Mouse (Mus musculus) mature B cell (primary cell): ENCODE results near the gene Dip2b.
"Not testable (repeated sequence)": the region's sequence is repeated elsewhere in the genome, so short reads cannot be mapped to it uniquely, and the experiment has no call there.

Source experiments
- in situ Hi-C: fragments of 300-500 bp; cut with MboI; formaldehyde crosslinking; loops from 2 replicates; pipeline ENCODE4 v1.14.3; 2019

Gene Dip2b

DNA sequence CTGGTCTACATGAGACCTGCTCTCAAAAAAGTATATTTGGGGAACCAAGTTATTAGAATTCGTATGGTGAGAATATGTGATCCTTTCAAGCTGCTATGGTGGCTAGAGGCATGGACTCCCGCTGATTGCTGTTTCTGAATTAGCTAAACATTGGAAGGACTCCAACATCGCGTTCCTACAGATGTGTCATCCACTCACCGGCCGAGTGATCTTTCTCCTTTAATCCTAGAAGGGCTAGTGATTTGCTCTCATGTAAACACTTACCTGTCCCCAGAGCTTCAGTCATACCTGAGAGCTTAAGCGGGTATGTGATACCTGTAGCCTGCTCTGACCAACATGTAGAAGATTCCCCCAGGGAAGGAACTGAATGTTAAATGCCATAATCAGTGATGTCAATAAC is 182.5 kb downstream of the Dip2b start:
- in situ Hi-C loops, result no loop called here

DNA sequence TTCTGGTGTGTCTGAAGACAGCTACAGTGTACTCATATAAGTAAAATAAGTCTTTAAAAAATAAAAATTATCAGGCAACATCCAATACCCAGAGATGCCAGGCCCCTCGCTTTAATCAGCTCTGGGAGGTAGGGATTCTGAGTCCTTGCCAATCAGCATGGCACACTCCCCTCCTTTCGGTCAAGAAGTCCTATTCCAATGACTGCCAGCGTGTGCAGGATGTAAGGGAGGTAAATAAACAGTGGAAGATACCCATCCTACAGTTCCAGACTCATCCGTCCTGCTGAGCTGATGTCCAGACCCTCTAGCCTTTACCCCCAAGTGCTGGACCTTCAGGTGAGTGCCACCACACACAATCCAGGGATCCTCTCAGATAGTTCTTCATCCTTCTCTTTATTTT is 186.9 kb downstream of the Dip2b start:
- in situ Hi-C loops, result no loop called here

DNA sequence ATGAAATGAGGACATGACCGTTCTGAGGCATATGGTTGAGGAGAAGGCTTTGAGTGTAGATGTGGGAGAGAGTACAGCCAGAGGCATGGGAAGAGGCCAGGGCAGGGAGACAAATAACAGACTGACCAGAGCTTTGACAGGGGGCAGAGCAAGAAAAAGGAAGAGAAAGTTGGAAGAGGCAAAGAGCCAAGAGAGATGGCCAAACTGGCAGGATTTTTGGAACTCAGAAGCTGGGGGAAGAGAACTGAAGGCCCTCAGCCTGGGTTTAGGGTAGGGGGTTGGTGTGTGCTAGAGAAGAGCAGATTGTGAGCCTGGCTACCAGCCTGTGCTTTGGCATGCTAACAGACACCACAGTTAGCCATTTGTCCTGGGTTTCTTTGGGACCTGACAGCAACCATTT is 187.4 kb downstream of the Dip2b start:
- in situ Hi-C loops, result no loop called here

DNA sequence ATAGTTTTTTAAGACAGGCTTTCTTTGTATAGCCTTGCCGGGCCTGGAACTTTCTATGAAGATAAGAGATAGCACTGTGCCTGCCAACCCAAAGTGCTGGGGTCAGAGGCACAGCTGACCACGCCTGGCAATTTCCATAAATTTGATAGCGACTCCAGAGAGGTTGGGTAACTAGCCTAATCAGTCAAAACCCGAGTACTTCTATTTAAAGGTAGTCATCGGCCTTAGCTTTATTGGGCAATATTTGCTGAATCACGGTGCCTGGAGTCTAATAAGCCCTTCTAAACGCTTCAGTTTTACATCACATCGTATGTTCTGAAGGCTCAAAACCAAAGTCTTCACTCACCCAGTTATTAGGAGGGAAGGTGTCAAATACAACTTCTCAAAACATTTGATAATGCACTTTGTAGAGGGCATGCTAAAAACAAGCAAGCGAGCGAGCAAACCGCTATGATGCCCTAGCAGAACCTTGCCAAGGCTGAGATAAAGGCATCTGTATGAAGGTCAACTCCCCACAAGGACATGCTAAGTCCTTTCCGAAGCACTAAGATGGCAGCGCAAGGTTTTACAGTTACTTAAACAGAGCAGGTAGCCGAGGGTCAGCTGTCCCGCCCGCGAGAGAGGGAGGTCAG is 188.7 kb downstream of the Dip2b start:
- in situ Hi-C loops, result no loop called here

DNA sequence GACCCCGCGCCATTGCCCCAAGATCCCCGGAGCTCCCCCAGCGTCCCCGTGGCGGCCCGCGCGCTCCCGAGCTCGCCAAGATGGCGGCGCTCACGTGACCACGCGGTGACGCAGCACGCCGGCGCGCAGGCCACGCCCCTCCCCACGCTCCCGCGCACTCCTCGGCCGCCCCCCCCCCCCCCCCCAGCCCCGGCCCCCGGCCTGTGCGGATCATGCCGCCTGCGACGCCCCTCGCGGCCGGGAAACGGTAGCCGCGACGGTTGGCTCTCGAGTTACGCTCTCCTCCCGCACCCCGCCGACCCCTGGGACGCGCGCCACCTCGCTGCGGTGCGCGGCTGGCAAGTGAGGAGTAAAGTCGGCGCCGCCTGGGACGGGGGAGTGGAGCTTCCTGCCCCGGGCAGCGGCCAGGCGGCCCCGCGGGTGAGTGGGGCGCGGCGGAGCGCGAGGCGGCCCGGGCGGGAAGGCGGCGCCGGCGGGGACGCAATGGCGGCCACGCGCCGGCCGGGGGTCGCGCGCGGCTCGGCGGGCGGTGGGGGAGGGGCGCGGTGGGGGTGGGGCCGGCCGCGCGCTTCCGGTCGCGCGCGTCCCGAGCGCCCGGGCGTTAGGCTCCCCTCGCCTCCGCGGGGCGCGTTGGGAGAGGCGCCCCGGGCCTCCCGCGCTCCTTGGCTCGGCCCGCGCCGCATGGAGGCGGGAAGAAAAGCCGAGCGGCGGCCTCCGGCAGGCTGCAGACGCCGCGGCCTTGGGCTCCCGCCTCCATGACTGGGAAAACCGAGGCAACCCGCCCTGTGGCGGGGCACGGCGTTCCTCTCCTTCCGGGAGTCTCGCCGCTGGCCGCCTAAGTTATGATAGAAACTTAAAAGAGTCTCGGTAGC is 189.4 kb downstream of the Dip2b start, which contains the start of gene Atf1:
Gene Atf1, plus strand, starts transcription at position 157 of the 872 bp plus-strand sequence.
- in situ Hi-C loops, result no loop called here

DNA sequence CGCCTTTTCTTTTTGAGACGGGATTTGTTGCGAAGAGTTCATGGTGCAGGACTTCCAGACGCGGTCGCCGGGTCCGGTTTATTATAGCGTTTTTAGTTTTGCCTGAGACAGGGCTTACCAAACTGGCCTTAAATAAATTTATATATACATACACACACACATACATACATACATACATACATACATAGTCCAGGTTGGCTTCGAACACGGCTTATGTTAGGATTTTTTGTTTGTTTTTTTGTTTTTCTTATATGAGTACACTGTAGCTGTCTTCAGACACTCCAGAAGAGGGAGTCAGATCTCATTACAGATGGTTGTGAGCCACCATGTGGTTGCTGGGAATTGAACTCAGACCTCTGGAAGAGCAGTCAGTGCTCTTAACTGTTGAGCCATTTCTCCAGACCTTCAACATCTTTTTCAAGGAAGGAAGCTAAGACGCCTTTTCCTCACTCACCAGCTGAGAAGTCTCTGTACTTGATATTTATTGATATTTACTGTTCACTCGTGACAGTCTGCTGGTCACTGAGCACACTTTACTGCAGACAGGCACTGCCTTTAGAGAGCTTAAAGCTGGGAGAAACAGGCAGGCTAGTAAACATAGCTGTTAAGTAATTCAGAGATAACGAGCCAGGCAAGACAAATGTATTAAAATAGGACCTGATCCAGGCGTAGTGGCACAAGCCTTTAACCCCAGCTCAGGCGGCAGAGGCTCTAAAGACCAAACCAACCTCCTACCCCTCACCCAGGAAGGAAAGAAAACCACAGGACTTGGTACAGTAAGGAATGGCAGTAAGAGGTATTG is 190.3 kb downstream of the Dip2b start:
- in situ Hi-C loops, result no loop called here

DNA sequence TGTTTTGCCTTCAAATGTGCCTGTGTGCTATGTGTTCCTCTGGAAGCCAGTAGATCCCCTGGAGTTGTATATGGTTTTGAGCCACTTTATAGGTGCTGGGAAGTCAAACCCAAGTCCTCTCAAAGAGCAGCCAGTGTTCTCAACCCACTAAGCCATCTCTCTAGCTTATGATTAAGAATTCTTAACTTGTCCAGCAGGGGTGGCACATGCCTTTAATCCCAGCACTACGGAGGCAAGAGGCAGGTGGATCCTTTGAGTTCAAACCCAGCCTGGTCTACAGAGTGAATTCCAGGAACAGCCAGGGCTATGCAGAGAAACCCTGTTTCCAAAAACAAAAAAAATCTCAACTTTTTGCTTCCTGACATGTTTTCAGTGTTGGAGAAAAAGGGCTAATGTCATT is 192.2 kb downstream of the Dip2b start:
- in situ Hi-C loops, result no loop called here

DNA sequence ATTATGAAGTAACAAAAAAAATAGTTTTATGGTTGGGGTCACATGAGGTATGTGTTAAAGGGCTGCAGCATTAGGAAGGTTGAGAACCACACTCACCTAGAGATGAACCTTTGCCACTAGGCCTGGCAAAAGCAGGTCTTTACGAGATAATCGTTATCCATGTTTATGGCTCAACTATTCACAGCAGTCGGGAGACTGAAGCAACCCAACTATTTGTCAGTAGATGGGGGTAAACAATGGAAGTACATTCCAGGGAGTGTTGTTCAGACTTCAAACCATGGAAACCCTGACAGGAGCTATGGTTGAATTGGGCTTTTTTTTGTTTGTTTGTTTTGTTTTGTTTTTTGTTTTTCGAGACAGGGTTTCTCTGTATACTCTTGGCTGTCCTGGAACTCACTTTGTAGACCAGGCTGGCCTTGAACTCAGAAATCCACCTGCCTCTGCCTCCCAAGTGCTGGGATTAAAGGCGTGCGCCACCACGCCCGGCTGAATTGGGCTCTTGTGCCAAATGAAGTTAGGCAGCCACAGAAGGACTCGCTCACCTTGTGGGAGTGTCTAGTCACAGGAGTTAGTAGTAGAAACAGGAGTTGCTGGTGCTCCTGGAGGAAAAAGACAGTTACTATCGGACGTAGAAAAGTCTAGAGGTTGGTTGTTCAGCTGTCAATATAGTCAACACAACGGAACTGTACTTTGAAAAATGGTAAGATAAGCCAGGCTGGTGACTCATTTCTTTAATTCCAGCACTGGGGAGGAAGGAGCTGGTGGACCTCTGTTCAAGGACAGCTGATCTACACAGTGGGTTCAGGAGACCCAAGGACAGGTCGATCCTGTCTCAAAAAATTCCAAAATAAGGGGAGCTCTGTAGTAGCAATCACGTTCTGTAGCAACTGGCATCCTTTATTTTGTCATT is 193.4 kb downstream of the Dip2b start:
- in situ Hi-C loops, result no loop called here

DNA sequence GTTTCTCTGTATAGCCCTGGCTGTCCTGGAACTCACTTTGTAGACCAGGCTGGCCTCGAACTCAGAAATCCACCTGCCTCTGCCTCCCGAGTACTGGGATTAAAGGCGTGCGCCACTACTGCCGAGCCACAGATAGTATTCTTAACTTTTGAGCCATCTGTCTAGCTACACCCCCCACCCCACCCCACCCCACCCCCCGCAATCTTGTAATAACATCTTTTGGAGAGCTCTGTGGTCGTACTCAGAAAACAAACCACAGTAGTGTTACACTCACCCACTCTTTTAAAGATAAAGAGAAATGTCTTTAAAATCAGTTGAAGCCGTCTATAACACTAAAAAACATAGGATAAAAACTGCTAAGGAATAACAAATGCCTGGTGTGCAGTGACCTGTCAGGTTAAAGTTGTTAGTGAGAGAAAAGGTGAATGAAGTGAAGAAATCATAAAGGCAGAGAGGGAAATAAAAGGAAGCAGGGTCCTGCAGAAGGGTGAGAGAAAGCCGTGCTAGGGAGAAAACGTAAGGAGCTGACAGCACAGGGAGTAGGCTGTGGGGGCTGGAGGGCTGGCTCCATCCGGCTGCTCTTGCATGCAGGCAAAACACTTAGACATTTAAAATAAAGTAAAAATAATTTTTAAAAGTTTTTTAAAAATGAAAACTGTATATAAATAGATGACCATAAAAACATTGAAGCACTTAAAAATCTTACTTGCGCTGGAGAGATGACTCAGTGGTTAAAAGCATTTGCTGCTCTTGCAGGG is 196.9 kb downstream of the Dip2b start:
- in situ Hi-C loops, result no loop called here

DNA sequence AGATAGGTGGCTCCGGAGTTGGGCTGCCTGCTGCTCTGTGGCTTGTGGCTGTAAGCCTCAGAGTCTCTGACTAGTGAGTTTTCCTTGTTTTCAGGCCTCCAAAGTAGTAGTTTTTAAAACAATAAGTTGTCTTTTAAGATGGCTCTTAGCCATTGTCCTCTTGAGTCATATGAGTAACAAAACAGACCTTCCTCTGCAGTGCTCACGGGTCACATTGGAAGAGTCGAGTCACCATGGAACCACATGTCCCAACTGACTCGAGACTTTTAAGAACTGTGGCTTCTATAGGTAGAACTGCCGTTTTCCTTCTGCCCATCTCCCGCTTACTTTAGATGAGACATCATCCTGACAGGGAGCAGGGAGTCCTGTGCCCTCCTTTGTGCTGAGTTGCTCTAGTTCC is 198.5 kb downstream of the Dip2b start:
- in situ Hi-C loops, result no loop called here

DNA sequence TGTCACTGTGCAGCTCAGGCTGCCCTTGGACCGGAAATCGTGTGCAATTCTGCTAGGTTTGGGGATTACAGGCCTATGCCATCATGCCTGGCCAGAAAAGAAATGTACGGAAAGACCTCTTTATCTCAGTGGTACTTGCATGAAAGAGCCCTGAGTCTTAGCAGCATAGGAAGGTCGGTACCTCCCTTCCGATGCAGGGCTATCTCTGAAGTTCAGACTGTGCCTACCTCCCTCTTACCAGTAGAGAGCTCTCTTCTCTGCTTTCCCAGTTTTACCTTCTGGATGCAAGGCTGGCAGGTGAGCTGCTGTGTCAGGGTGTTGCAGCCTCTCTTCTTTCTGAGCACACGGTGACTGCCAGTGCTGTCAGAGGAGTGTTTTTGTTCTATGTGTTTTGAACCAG is 203.3 kb downstream of the Dip2b start:
- in situ Hi-C loops, result no loop called here

DNA sequence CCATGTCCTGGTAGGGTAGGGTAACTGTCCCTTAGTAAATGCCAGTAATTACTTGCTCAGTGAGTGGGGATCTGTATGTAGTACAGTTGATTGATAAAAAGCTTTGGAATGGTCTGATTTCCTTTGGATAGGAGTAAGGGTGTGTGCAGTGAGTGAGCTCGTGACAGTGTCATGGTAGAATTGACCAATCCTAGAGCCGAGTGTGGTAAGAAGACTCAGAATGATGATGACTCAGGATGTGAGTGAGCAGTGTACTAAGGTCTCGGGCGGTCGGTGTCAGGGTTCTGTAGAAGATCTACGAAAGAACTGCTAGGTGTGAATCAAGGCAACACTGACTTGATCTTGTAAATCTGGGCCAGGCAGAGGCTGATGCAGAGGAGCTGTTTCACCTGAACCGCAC is 207.5 kb downstream of the Dip2b start:
- in situ Hi-C loops, result no loop called here

DNA sequence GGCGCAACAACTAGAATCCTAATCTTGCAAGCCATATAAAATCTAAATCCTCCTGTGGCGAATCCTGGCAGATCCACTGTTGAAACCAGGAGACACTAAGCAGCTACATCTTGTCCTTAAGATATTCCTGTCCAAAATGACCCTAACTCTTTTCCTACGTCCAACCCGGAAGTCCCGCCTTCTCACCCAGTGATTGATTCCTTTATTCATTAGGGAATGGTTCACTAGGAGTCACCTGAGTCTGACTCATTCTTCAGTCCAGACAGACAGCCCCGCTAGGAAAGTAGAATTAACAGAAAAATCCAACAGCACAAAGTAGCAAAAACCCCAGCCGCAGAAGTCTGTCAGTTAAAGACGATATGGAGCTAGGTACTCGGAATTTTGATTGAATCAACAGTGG is 208.8 kb downstream of the Dip2b start:
- in situ Hi-C loops, result no loop called here

DNA sequence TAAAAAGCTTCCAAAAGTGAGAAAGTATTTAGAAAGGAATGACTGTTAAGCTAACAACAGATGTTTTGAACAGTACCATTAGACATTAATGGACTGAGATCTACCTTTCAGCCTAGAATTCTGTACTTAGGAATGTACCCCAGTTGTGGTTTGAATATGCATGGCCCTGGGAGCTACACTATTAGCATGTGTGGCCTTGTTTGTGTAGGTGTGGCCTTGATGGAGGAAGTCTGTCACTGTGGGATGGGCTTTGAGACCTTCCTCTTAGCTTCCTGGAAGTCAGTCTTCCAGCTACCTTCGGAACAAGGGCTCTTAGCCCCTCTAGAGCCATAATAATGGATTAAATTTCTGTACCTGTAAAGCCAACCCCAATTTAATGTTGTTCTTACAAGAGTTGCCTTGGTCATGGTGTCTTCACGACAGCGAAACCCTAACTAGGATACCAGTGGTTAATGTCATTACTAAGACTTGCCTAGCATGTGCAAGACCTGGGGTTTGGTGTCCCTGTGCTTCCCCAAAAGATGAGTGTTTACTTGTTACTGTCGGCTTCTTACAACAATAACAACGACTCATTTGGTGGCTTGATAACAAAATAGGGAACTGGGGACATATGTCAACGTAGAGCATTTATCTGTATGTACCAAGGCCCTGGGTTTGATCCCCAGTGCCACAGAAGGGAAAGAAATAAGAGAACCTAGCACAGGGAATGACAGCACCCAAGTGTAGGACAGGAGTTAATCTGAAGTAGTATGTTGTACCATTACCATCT is 210.4 kb downstream of the Dip2b start:
- in situ Hi-C loops, result no loop called here

DNA sequence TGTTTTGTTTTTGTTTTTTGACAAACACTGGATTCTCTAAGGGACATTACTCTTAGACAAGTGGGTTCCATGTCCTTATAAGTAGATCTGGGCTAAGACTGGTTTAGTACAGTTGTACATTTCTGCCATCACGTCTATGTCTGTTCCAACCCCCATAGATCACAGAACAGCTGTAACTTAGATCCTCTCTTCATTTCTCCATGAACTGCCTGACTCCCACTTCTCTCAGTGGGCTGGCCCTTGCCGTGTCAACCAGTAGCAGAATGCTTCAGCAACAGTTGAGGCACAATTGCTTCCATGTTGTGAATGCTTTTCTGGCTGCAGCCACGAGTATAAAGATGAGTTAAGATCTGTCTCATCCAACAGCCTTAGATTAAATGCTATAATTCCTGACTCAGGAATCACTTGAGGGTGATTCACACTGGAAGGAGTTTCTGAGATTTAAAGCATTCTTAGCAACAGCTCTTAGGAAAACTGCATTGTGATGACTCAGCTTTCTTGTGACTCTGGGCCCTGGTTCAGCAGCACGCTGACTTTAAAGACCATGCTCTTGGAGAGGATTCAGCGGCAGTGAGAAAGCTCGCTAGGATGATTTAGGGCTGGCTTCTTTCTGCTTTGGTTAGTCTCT is 212.8 kb downstream of the Dip2b start:
- in situ Hi-C loops, result no loop called here

DNA sequence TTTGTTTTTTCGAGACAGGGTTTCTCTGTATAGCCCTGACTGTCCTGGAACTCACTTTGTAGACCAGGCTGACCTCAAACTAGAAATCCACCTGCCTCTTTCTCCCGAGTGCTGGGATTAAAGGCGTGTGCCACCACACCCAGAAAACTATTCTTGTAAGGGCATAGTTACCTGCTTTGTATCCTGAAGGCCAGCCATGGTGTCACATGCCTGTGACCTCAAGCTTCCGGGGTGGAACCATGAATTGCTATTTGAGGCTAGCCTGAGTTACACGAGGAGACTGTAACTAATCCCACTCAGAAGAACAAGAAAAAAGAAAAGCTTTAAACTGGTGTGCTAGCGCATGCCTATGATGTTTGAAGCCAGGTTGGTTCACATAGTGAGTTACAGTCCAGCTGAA is 217.9 kb downstream of the Dip2b start:
- in situ Hi-C loops, result no loop called here

DNA sequence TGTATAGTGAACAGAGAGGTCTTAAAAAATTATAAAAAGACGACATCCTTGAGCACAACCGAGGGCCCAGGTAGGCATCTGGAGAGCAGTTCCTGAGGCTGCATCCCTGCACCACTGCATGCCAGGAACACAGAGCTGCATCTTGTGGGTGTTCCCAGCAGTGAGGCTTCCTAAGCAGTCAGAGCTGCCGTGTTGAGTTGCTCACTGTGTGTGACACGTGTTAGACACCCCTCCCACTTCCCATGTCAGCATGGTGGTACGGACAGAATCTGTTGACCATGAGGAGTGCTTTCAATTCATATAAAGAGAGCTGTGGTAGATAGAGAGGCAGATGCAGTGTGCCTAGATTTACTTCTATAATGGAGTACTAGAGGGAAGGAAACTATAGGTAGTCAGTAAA is 218.8 kb downstream of the Dip2b start:
- in situ Hi-C loops, result no loop called here

DNA sequence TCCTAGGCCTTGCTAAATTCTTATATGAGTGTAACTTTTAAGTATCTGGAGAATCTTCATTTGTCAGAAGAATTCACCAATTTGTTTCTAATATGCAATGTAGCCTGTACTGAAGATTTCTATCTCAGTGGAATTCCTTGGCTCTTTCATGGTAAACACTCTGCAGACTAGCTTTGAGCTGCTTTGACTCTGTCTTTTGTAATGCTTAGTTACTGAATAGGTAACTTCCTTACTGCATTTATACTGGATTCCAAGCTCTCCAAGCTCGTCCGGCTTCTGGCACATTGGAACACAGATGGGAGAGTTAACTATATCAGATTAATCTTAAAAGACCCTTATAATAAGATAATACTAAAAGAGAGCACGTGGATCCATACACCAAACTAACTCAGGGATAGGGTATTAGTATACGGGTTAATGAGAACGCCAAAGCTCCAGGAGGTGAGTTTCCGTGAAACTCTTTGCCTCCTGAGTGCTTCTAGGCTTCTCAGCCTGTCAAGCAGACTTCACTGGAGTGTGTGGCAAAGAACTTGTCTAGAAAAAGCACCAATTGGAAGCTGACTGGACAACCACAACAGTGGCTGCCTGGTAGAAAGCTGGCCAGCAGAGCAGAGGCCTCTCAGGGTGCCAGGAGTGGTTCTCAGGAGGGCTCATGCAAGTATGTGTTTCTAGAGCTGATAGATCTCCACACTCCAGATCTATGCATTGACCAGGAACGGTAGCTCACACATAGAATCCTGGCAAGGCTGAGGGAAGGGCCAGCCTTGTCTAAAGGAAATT is 220.4 kb downstream of the Dip2b start:
- in situ Hi-C loops, result no loop called here

DNA sequence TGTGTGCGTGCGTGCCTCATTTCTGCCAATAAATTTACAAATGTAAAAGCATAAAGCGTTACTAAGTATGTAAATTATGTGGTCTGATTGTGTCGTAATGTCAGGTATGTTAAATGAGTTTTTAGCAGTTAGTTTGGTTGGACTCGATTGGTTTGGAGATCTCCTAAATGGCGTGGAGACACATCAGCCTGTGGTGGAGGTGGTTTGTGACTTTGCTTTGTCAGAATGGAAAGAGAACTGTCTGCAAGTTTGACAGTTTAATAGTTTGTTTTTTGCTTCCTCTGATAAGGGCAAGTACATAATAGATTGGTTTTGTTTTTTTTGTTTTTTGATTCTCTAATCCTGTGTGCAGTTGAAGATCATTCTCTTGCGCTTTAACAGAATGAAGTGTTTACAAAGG is 221.9 kb downstream of the Dip2b start:
- in situ Hi-C loops, result not testable (repeated sequence)
